Mouse (Mus musculus): Measurements from ENCODE around the gene Lep.

DNA sequence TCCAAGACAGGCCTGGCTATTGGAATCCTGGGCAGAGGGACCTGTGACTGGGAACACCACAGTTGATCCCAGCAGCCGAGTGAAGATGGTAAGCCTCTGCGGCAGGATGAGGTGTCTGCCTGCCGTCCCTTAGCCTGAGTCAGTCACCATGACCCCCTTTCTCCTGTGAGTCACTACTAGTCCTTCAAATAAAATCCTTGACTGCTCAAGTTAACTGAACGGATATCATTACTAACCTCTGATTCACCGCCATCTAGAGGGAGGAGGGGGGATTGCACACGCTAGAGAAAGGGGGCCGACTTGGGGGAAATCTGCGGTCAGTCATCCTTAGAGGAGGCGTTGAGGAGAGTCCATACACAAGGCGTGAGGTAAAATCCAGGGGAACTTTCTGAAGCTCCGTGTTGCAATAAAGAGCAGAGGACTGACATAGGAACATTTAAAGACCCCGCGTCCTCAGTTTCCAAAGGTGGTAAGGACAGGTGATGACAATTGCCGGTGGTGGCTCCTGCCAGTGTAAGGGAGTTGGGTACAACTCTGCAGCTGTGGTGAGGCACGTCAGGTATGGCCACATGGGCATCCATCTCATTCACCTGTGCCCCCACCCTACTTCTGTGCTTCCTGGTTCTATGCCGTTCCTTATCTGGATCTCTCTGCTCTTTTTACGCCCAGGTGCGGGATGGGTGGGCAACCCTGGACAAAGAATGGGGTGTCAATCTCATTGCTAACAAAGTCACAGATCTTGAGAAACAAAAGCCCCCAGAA, 36.6 kb upstream of the Lep start:
- TF ChIP-seq POLR2A (IDR thresholded peaks at IDR 0.05; ENCODE audit: borderline replicate concordance, control insufficient read depth, low read depth, low read length) = no peak
- peak; percentile 25; the same call in 1 of the 2 replicates for TF ChIP-seq CTCF (IDR thresholded peaks at IDR 0.05; ENCODE audit: control insufficient read depth, insufficient read depth, low read length)

Measured in bone marrow, adult 2 months (tissue).